Mouse (Mus musculus) heart, postnatal 10 days (tissue): ENCODE data around the gene Pde9a. TPM values are rescaled to one million over a fixed set of nuclear protein-coding genes. Genes with fewer than 3 reads are reported as not detected.

Source experiments
- DNase-seq, 2 experiments: peaks; one replicate each; pipeline ENCODE4 v3.0.0; 2021
- intact Hi-C: fragments of 180-260 bp; cut with DNase I; formaldehyde crosslinking; loops from one replicate; pipeline ENCODE4 v1.15.1; 2025
- total RNA-seq, 2 experiments: library from RNA; stranded (reverse); gene quantifications; 2 replicates each; pipeline ENCODE4 v1.2.3; 2021

Pde9a gene
- total RNA-seq, 2 experiments from 2014 or later = 6.8 to 9.2 TPM

- peak in 1 of 2 experiments; percentile 25 for DNase-seq
- intact Hi-C loops = no loop called here
Measured at GRCm38 (mm10) chr17:31425827-31426698, 40.1 kb downstream of the Pde9a start.

GRCm38 (mm10) chr17:31429402-31429801, 43.4 kb downstream of the Pde9a start:
- intact Hi-C loops = no loop called here
- DNase-seq = no peak

- intact Hi-C loops = loop anchor here (5.0 kb wide), 1 partner anchor 46 kb away; the partner anchor contains the start of gene Pde9a
- no peak for DNase-seq
Measured at GRCm38 (mm10) chr17:31432878-31433281, 46.9 kb downstream of the Pde9a start.

DNA sequence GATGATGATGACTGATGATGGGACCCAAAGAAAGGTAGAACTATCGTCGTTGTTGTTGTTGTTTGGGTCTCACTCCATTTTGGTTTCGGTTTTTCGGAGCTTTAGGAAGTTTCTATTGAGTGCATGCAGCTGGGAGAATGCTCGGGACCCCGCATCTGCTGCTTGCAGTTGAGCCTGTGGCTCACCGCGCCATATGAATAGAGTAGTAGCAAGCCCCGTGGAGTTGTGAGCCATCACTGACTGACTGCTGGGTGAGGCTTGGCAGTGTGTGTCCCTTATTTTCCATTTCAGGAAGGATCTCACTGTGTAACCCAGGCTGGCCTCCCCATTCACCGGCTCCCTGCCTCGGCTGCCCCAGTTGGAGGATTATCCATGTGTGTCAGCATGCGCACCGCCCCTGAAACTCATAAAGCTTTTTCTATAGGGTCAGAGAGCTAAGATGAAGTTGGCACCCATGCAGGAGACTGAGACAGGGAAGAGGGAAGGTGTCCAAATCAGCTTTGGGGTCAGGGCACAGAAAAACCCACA, 47.5 kb downstream of the Pde9a start:
- DNase-seq = no peak
- intact Hi-C loops = loop anchor here (5.0 kb wide), 1 partner anchor 46 kb away; the partner anchor contains the start of gene Pde9a

- peak in 1 of 2 experiments; percentile 18 for DNase-seq
- intact Hi-C loops = loop anchor here (5.0 kb wide), 1 partner anchor 47 kb away; the partner anchor contains the start of gene Pde9a
Measured at GRCm38 (mm10) chr17:31433978-31434797, 48.2 kb downstream of the Pde9a start.

GRCm38 (mm10) chr17:31434825-31435325, 48.9 kb downstream of the Pde9a start:
- no peak for DNase-seq
- intact Hi-C loops = loop anchor here (5.0 kb wide), 1 partner anchor 48 kb away; the partner anchor contains the start of gene Pde9a

DNA sequence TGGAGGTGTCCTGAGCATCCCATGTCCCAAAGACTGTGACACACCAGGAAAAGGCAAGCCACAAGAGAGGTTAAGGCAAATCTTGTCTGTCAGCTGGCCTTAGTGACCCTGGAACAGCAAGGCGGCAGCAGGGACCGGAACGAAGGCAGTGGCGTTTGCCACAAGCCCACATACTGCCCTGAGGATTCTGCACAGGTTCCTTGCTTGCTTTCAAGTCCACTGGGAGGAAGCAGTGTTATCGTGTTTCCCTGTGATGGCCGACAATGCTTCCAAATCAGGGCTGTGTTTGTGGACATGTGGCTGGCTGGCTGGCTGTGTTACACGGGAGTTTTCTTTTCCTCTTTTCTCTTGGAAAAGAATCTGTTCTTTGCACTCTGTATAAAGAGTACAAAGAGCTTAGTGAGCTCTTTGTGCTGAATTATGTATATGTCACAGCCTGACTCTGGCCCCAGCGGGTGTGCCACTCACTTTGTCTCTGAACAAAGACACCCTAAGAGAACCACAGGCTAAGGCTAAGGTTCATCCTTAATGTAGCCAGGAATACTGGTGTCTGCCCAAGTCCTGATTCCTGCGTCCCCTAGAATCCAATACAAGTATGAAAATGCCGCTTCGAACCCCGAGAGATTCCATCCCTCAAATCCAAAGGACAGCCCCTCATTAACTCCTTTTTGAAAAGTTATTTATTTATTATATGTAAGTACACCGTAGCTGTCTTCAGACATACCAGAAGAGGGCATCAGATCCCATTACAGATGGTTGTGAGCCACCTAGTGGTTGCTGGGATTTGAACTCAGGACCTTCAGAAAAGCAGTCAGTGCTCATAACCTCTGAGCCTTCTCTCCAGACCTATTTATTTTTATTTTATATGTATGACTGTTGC, 50.2 kb downstream of the Pde9a start:
- DNase-seq = no peak
- intact Hi-C loops = no loop called here

- intact Hi-C loops = no loop called here
- no peak for DNase-seq
Measured at GRCm38 (mm10) chr17:31436814-31437406, 50.9 kb downstream of the Pde9a start.

DNA sequence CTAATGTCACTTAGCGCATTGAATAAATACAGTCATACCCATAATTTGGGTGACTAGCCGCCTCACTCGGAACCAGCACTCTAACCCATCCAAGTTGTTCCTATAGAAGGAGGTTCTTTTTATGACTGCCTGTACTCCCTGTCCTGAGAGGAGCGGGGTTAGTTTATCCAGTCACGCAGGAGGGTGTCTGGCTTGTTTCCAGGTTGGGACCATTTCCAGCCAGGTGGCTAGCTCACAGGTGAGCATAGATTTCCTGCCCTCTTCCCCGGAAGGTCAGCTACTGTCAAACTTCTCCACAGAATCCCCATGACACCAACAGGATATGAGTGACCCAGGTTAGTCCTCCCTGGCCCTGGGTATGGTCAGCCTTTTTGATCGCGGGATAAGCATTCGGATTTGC, 51.5 kb downstream of the Pde9a start:
- intact Hi-C loops = no loop called here
- no peak for DNase-seq

DNA sequence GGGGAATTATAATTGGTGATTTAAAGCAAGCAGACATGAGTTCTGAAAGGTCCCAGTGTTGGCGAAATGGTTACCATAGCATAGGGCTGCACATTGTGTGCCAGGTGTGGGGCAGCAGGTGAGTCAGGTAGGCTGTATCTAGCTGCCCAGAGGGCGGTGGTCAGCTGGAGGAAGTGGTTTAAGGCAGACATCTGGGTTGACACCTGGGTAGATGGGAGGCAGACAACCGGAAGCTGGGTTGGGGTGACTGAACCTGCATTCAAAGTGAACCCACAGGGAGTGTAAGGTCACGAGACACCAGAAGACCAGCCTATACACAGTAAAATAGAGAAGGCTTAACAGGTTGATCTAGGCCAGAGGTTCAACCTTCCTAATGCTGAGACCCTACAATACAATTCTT, 54.0 kb downstream of the Pde9a start:
- intact Hi-C loops = no loop called here
- DNase-seq = no peak

DNA sequence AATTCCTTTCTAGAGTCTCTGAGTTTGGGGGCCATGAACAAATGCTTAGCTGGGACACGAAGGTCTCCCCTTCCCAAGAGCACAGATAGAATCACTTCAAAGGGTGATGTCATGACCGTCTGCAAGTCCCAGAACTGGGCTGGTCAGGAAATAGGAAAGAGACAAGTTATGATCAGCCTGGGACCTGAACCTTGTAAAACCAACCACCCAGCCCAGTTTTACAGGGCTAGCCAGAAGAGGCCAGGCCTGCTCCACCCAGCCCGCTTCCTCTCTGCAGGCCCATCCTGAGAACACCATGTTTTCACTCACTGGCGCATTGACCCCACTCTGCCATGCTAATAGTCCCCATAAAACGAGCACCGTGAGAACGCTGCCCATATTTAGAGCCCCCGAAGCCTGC, 56.5 kb downstream of the Pde9a start:
- DNase-seq = no peak
- intact Hi-C loops = no loop called here

GRCm38 (mm10) chr17:31444251-31444650, 58.2 kb downstream of the Pde9a start:
- DNase-seq = no peak
- intact Hi-C loops = no loop called here

DNA sequence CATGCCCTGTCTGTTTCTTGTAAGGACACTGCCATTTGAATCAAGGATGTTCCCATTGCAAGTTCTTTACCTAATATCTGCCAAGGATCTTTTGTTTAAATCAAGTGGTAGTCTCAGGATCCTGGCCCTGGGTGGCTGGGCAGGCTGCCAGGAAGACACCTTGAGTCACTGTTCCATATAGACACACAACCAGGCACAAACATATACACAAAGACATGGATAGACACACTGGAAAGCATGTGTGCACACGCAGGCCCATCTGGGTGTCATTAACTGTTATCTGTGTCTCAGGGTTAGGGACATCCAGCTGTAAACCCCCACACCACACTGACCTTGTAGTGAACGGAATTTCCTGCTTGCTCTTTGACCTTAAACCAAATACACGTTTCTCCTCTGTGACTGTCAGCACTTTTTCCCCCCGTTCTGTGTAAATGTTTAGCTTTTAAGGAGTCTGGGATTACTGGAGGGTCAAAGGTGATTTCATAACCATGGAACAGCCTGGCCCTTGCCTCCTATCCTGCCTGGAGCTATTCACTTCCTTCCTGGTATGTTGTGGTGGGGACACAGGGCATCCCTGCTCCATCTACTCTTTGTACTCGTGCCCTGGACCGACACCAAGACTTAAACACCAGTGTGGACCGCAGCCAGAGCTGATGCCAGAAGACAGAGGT, 59.2 kb downstream of the Pde9a start:
- DNase-seq = no peak
- intact Hi-C loops = loop anchor here (5.0 kb wide), 1 partner anchor 47 kb away; no protein-coding TSS in a partner anchor

GRCm38 (mm10) chr17:31447766-31448165, 61.8 kb downstream of the Pde9a start:
- intact Hi-C loops = loop anchor here (1.0 to 5.0 kb wide), 2 partner anchors 45 to 69 kb away; no protein-coding TSS in a partner anchor
- no peak for DNase-seq

- no peak for DNase-seq
- intact Hi-C loops = loop anchor here (1.0 to 5.0 kb wide), 2 partner anchors 44 to 70 kb away; no protein-coding TSS in a partner anchor
Measured at GRCm38 (mm10) chr17:31448519-31448918, 62.5 kb downstream of the Pde9a start.

GRCm38 (mm10) chr17:31450206-31450605, 64.2 kb downstream of the Pde9a start:
- intact Hi-C loops = no loop called here
- DNase-seq = no peak

GRCm38 (mm10) chr17:31451179-31451708, 65.2 kb downstream of the Pde9a start:
- intact Hi-C loops = no loop called here
- no peak for DNase-seq

DNA sequence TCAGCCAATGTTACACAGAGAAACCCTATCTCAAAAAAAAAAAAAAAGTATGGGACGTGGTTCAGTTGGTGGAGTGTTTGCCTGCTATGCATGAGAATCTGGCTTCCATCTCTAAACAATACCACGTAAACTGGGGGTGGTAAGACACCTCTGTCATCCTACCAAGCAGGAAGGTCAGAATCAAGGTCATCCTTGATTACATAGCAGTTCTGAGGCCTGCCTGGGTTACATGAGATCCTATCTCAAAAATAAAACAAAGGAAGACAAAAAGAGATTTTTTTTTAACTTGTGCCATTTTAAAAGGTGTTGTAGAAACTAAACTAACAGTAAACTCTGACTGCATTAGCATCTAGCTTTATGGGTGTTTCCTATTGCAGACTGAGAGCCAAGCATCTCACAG, 66.8 kb downstream of the Pde9a start:
- intact Hi-C loops = no loop called here
- no peak for DNase-seq
